Mouse (Mus musculus) stomach, postnatal 0 days (tissue): Measurements from ENCODE around the gene Tesc. TPM values are rescaled to one million over a fixed set of nuclear protein-coding genes. Genes with fewer than 3 reads are reported as not detected.

Source experiments
- ATAC-seq: fragments of 200-750 bp; cut with Nextera tagmentation; 2 replicates; pipeline ENCODE4 v1.8.0; 2017; ENCODE audit not compliant: low FRiP score, low TSS enrichment
- DNase-seq: peaks from one replicate; pipeline ENCODE4 v3.0.0-alpha.2; 2016; ENCODE audit warnings: low spot score
- H3K27ac ChIP-seq: fragments of 300-500 bp; sonication (generic); replicated peaks from 2 replicates; pipeline ENCODE4 v1.5.1; 2014; ENCODE audit warnings: mild to moderate bottlenecking, control low read depth
- H3K27me3 ChIP-seq: fragments of 300-500 bp; sonication (generic); 2 replicates; pipeline ENCODE4 v1.6.1; 2014; ENCODE audit warnings: low read length; ENCODE audit not compliant: control insufficient read depth, insufficient read depth
- H3K36me3 ChIP-seq: fragments of 300-500 bp; sonication (generic); 2 replicates; pipeline ENCODE4 v1.6.1; 2014; ENCODE audit warnings: low read length, mixed read lengths; ENCODE audit not compliant: control insufficient read depth, insufficient read depth
- H3K4me1 ChIP-seq: fragments of 300-500 bp; sonication (generic); replicated peaks from 2 replicates; pipeline ENCODE4 v1.6.1; 2014; ENCODE audit warnings: antibody characterized with exemption; ENCODE audit not compliant: control insufficient read depth, insufficient read depth
- H3K4me2 ChIP-seq: fragments of 300-500 bp; sonication (generic); replicated peaks from 2 replicates; pipeline ENCODE4 v1.6.1; 2014; ENCODE audit warnings: low read depth, mild to moderate bottlenecking, control low read depth, moderate library complexity
- H3K4me3 ChIP-seq: fragments of 300-500 bp; sonication (generic); 2 replicates; pipeline ENCODE4 v1.5.1; 2014; ENCODE audit warnings: low read depth, low read length, control low read depth
- H3K9ac ChIP-seq: fragments of 300-500 bp; sonication (generic); 2 replicates; pipeline ENCODE4 v1.6.1; 2014; ENCODE audit warnings: mild to moderate bottlenecking, low read length, control low read depth, mixed read lengths
- H3K9me3 ChIP-seq: fragments of 300-500 bp; sonication (generic); 2 replicates; pipeline ENCODE4 v1.6.1; 2016; ENCODE audit warnings: low read length; ENCODE audit not compliant: control insufficient read depth
- CTCF ChIP-seq: IDR thresholded peaks from 2 replicates; pipeline ENCODE4 v1.5.1; 2016; ENCODE audit warnings: antibody characterized with exemption, low read depth, mild to moderate bottlenecking, moderate library complexity
- EP300 ChIP-seq: optimal IDR thresholded peaks from 2 replicates; pipeline ENCODE3; 2016; ENCODE audit warnings: antibody characterized with exemption
- WGBS: fragments of 180-500 bp; shearing (Covaris S2); extraction: QIAGEN DNeasy Blood & Tissue Kit; methylation state at CpG from one replicate; pipeline ENCODE4 v1.1.7; 2014; 5-methylcytosine and 5-hydroxymethylcytosine counted together
- polyA plus RNA-seq: library from polyadenylated mRNA; unstranded; fragments of >200 nt; fragmentation: Nextera tagmentation; extraction: Ambion mirVana; gene quantifications from 2 replicates; pipeline ENCODE4 v1.2.1, GENCODE M21; 2015

The Tesc gene
- polyA plus RNA-seq, result 112 and 116 TPM in 2 replicates

DNA sequence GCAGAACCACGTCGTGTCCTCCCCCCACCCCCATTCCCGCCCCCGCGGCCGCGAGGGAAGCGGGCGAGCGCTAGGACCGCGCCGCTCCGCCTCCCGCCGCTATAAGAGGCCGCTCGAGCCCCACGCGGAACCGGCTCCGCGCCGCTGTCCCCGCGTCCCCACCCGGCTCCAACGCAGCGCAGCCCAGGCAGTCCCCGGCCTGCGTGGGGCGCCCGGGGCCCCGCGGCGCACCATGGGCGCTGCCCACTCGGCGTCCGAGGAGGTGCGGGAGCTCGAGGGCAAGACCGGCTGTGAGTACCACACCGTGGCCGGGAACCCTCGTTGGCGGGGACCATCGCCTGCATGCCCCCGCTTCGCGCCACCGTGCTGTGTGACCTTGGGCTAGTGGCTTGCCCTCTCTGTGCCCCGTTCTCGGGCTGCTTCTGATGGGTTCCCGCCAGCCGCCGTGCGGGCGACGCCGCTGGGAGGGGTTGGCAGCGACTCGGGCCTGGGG lies at the start of gene Tesc:
Gene Tesc (plus strand): TSS at position 46 of the 493 bp plus-strand sequence.
- TF ChIP-seq CTCF, result no peak
- no peak for TF ChIP-seq EP300
- H3K9ac ChIP-seq, result peak within 1 kb of the TSS; percentile 47; the same call in 1 of the 2 replicates
- no peak; the same call in 1 of the 2 replicates for ATAC-seq
- H3K4me2 ChIP-seq, result peak within 1 kb of the TSS; percentile 96
- no peaks in the 10 kb centered on the region for H3K36me3 ChIP-seq
- peaks cover 13% of the 10 kb centered on the region; the same call in 1 of the 2 replicates for H3K27me3 ChIP-seq
- no peaks in the 10 kb centered on the region for H3K9me3 ChIP-seq
- H3K27ac ChIP-seq, result no peak within 1 kb of the TSS; the same call in 1 of the 2 replicates
- H3K4me3 ChIP-seq, result peak within 1 kb of the TSS; percentile 62
- under 1% methylated on average over 58 of the region's 63 CpGs for WGBS
- DNase-seq, result peak; percentile 56
- peaks cover 3% of the 10 kb centered on the region for H3K4me1 ChIP-seq

- no peak overlapping the region for H3K9ac ChIP-seq
- ATAC-seq (no peak), DNase-seq (no peak)
- no peaks in the 10 kb centered on the region for H3K9me3 ChIP-seq
- no peak overlapping the region for H3K27ac ChIP-seq
- H3K36me3 ChIP-seq, result peaks cover 7% of the 10 kb centered on the region; the same call in 1 of the 2 replicates
- H3K4me1 ChIP-seq, result no peaks in the 10 kb centered on the region
- no peaks in the 10 kb centered on the region for H3K27me3 ChIP-seq
- TF ChIP-seq EP300 (no peak), CTCF (no peak)
- peak overlapping the region; percentile 81 for H3K4me2 ChIP-seq
- WGBS, result 57% methylated on average over 17 of the region's 17 CpGs
- H3K4me3 ChIP-seq, result 0 out of 2 replicates have a peak overlapping the region, but pooled peaks have one; percentile 94
Measured at GRCm38 (mm10) chr5:117978159-117978697, 49.3 kb upstream of the Tesc start.

- Histone ChIP-seq H3K9ac (no peak overlapping the region), H3K27ac (no peak overlapping the region), H3K9me3 (no peaks in the 10 kb centered on the region), H3K4me1 (no peaks in the 10 kb centered on the region), H3K27me3 (no peaks in the 10 kb centered on the region), H3K4me3 (no peak overlapping the region), H3K36me3 (peaks cover 13% of the 10 kb centered on the region; the same call in 1 of the 2 replicates), H3K4me2 (no peak overlapping the region)
- ATAC-seq (no peak), DNase-seq (no peak)
- TF ChIP-seq EP300, result no peak
- WGBS, result 72% methylated on average over 5 of the region's 5 CpGs
Measured at GRCm38 (mm10) chr5:117979082-117979481, 48.5 kb upstream of the Tesc start.

GRCm38 (mm10) chr5:117980921-117981320 lies 46.6 kb upstream of the Tesc start:
- Histone ChIP-seq H3K4me2 (no peak overlapping the region), H3K4me1 (no peaks in the 10 kb centered on the region), H3K36me3 (peaks cover 16% of the 10 kb centered on the region), H3K27ac (no peak overlapping the region), H3K27me3 (no peaks in the 10 kb centered on the region), H3K4me3 (no peak overlapping the region), H3K9me3 (no peaks in the 10 kb centered on the region), H3K9ac (no peak overlapping the region)
- WGBS, result 62% methylated on average over 8 of the region's 8 CpGs
- ATAC-seq (peak; percentile 42; the same call in 1 of the 2 replicates), DNase-seq (peak; percentile 64)
- no peak for TF ChIP-seq CTCF

DNA sequence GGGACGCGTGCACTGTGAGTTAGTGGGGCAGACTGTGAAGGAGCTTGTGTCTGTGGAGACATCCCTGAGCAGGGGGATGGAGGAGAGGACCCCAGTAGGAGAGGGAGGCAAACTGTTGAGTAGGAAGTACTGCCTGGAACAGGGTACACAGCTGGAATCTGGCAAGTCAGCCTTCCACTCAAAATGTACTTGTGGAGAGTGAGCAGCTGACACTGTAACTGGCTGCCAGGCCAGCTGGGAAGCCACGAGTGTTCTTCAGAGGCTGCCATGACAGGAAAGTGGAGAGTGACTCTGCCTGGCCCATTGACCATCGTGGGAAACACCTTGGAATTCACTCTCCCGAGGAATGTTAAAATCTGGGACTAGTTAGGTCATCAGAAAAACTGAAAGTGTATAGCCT lies 45.6 kb upstream of the Tesc start:
- Histone ChIP-seq H3K4me3 (no peak overlapping the region), H3K4me2 (no peak overlapping the region), H3K27ac (no peak overlapping the region), H3K9me3 (no peaks in the 10 kb centered on the region), H3K4me1 (no peaks in the 10 kb centered on the region), H3K27me3 (no peaks in the 10 kb centered on the region), H3K9ac (no peak overlapping the region), H3K36me3 (peaks cover 24% of the 10 kb centered on the region)
- DNase-seq, result no peak
- WGBS, result 74% methylated on average over 5 of the region's 5 CpGs
- no peak for ATAC-seq
- TF ChIP-seq EP300 (no peak), CTCF (no peak)

DNA sequence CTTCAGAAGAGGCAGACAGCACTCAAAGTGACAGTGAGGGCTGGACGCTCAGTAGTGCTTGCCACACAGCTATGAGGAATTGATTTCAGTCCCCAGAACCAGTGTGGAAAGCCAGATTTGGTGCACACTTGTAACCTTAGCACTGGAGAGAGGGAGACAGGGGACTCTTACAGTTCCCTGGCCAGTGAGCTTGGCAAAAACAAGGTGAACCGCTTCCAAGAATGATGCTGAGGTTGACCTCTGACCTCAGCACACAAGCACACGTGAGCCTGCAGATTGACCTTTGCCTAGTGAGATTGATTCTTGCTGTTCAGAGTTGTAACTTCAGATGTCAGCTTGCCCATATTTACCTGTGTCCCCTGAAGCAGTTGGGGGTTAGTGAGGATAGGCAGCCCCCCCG lies 41.2 kb upstream of the Tesc start:
- DNase-seq (no peak), ATAC-seq (no peak)
- H3K4me2 ChIP-seq, result no peak overlapping the region
- peaks cover 32% of the 10 kb centered on the region for H3K36me3 ChIP-seq
- H3K4me1 ChIP-seq, result no peaks in the 10 kb centered on the region
- no peaks in the 10 kb centered on the region for H3K27me3 ChIP-seq
- no peak overlapping the region for H3K4me3 ChIP-seq
- WGBS, result 47% methylated on average over 4 of the region's 4 CpGs
- no peak overlapping the region for H3K9ac ChIP-seq
- H3K9me3 ChIP-seq, result no peaks in the 10 kb centered on the region
- TF ChIP-seq EP300, result no peak
- TF ChIP-seq CTCF, result no peak
- H3K27ac ChIP-seq, result no peak overlapping the region
